Mouse (Mus musculus) urinary bladder, adult 2 months (tissue): ENCODE measurements around the gene Gm20219. TPM values are rescaled to one million over a fixed set of nuclear protein-coding genes. Genes with fewer than 3 reads are reported as not detected.
A peak's percentile ranks its signal among the peaks of the same experiment; 100 is the strongest.

ENCODE experiments used
- DNase-seq: peaks from one replicate; pipeline ENCODE4 v3.0.0; 2022; ENCODE audit warnings: low spot score
- polyA plus RNA-seq: library from polyadenylated mRNA; depleted of rRNA; stranded (reverse); fragments of >200 nt; gene quantifications from 2 replicates; pipeline ENCODE4 v1.2.3, GENCODE M21; 2012; rRNA removed

The Gm20219 gene
- 15.6 and 22.1 TPM in 2 replicates for polyA plus RNA-seq

DNA sequence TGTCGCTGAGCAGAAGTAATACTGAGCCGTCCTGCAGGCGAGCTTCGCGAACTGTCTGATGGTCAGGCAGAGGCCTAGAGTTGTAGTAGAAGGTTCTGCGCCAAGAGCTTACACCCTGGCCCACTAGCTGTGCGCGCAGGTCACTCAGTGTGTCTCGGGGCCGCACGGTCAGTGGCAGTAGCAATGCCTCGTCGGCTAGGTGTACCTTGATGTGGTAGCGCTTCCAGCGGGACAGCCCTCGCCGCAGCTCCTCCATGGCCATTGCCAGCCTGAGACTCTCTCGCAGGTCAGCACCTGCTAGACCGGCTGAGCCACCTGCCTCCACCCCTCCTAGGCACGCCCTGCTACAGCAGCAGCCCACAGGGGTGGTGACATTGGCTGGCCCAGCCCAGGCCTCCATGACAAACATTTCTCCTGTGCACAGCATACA is at the start of gene Gm20219:
Gm20219 (minus strand) TSS at position 266 of the 430 bp plus-strand sequence.
- peak; percentile 67 for DNase-seq

- no peak for DNase-seq
Measured at GRCm38 (mm10) chr17:56604070-56604380, 49.8 kb upstream of the Gm20219 start.

GRCm38 (mm10) chr17:56603186-56604069 is 49.2 kb upstream of the Gm20219 start:
- no peak for DNase-seq

GRCm38 (mm10) chr17:56593527-56594271 is 39.5 kb upstream of the Gm20219 start:
- no peak for DNase-seq

DNA sequence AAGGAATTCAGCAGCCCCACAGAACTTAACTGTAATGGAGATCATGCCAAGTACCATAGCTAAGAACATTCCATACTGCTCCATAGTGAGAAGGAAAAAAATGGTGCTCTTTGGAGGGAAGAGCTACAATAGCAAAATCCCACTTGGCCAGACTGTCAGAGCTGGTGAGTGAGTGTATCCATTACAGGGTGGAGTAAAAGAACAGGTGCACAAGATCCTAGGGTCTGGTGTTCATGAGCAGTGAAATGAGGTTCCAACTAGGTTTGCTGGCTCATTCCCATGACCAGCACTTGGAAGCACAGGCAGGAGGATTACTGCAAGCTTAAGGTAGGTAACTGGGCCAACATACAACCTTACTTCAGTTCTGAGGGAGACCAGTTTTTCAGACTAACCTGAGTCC is 38.4 kb upstream of the Gm20219 start:
- DNase-seq = no peak

DNA sequence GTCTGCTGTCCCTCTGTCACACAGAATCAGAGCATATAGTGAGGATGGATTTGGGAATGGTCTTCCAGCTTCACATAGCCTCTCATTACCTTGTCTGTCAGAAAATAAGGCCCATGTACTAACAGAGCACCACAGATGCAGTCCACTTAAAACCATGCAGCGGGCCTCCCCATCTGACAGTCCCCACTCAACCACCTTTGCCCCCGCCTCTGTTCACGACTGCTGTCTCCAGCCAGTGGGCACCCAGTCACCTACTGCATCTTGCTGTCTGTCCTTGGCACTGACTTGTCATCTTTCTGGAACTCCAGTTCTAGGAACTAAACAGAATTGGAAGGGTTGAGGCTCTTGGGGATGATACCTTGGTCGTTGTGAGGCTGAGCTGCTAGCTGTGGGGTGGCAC is 34.7 kb upstream of the Gm20219 start:
- DNase-seq = no peak

DNA sequence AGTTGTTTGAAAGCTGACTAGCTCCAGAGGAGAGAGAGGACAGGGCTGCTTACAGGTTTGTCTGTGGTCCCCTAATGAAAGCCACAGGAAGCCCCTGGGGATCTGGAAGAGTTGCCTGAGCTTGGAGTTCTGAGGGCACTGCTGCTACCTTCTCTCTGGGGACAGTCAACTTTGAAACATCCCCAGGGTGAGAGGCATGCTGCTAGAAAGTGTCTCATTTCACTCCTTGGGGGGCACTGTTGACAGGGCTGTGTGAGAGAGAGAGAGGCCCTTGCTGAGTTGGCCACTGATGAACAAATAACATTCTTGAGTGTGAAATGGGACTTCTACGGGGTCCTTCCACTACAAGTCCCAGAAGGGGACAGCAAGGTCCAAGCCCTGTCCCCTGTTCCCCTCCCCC is 33.6 kb upstream of the Gm20219 start:
- no peak for DNase-seq

- no peak for DNase-seq
Measured at GRCm38 (mm10) chr17:56585171-56585821, 31.1 kb upstream of the Gm20219 start.

DNA sequence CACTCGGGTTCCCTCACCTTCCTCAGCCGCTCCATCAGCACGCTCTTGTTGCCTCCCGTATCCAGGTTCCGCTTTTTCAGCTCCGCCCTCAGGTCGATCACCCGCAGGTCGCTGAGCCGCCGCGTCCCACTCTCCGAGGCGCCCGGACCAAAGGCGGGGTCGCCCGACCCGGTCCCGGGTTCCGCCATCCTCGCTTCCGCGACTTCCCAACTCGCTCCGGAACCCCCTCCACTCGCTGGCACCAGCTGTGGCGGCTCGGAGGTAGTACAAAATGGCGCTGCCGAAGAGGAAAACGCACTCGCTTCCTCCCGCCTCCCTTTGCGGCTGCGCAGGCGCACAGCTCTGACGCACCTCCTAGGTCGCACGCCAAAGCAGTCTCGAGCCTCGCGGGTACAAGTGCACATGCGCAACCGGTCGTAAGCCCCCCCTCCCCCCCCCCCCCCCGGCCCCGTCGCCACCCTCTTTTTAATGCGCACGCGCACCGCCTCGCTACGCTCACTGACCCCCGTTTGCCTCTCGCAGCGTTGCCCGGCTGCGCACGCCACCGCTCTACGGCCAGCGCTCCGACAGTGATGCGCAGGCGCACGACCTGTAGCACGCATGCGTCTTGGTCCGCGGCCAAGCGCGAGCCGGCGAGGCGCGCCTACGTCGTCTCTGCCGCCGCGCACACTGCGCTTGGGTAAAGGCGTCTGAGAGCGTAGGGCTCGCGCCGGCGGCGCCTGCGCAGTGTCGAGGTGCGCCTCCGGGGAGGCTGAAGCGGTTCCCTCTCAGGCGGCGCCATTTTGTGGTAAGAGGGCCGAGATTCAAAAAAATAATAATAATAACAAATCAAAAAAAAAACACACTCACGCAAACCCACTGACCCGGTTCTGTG is 30.3 kb upstream of the Gm20219 start, which contains the start of the genes Safb2 and Safb:
Safb2 (minus strand) TSS at position 329 of the 874 bp plus-strand sequence.
Safb (plus strand) TSS at position 569 of the 874 bp plus-strand sequence.
- DNase-seq = peak; percentile 97

DNA sequence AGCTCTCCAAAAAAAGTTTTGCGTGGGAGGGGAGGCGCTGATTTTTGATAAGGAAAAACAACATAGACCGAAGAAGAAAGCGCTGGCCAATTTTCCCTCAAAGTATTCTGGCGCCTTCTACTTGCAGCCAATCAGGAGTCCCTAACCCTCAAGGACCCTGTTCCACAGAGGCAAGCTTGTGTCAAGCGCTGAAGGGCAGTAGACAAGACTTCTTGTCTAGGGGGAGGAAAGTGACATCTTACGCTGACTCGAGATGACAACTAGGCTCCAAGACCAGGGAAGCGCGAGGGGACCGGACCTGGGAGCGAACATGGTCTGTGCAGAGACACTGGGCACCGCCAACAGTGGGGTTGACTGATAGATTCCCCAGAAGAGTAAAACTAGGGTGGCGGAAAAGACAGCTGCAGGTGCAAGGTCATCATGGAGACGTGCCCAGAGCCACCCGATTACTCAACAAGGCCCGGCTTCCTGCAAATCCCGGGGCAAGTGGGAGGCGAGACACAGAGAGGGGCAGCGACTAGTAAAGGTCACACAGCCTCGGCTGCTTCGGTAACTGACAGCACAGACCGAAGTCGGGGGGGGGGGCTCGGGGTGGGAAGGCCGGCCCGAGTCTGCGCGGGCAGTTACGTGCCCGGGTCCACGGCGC is 29.5 kb upstream of the Gm20219 start:
- peak; percentile 37 for DNase-seq

DNA sequence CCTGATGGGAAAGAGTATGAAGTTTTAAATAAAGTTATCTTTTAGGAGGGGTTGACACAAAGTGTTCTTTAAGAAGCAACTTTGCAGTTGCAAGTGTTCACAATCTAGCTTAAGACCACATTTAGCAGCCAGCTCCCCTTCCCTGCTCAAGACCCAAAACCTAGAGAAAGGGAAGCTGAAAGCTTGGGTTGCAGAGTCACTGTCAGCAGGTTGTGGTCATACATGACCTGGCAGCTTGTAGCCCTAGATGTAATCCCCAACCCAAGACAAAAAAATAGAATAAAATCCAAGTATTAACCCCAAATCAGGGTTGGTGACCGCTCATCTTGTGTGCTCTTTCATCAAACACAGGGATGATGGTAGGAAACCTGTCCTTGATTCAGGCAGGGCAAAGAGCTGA is 28.9 kb upstream of the Gm20219 start:
- no peak for DNase-seq

GRCm38 (mm10) chr17:56572939-56573338 is 18.8 kb upstream of the Gm20219 start:
- DNase-seq = no peak

GRCm38 (mm10) chr17:56572154-56572553 is 18.0 kb upstream of the Gm20219 start:
- no peak for DNase-seq

DNA sequence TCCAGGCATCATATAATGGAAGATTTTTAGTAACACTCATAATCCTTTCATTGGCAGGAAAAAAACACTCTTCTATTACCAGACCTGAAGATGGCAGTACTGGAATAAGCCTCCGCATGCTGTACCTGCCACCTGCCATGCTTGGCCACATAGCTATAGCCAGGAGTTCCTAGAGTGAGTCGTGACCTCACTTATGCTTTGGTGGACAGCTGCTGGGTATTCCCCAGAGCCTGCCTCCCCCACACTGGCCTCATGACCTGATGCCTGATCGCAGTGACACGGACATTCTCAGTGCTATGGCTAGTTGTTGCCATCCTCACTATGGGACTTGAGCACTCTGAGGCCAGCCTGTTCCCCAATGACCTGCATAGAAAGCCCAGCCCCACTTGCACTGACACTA is 16.1 kb upstream of the Gm20219 start:
- no peak for DNase-seq

DNA sequence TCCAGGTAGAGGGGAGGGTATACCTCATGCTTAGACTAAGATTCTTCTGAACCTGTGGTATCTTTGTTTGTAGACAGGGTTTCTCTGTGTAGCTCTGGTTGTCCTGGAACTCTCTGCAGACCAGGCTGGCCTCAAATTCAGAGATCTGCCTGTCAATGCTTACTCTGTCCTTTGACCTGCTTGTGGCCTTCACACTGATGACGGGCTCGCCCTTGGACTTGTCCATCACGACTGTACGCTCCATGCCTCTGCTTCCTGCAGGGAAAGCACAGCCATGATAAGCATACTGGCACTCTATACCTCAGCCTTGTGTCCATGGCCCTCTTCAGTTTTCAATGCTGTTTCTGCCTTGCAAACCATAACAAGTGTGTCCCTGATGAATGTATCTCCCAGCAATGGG is 13.2 kb upstream of the Gm20219 start:
- no peak for DNase-seq

GRCm38 (mm10) chr17:56566918-56567317 is 12.7 kb upstream of the Gm20219 start:
- DNase-seq = no peak

GRCm38 (mm10) chr17:56566293-56566692 is 12.1 kb upstream of the Gm20219 start:
- no peak for DNase-seq

DNA sequence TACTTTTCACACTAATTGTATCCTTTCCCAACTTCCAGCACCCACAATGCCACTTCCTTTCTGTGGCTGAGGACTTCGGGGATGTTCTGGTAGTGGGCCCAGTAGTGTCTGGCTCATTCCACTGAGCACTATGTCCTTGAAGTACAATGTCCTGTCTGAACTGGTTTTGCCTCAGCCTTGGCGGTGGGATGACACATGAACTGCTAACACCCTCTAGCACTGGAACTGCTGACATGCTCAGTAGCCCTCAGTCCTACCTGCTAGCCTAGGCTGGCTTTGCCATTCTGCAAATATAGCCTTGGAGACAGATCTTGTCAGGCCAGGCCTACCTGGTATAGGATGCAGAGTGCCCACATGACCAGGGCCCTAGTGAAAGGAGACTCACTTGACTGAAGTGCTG is 7.7 kb upstream of the Gm20219 start:
- DNase-seq = no peak

- DNase-seq = no peak
Measured at GRCm38 (mm10) chr17:56560131-56560530, 5.9 kb upstream of the Gm20219 start.

DNA sequence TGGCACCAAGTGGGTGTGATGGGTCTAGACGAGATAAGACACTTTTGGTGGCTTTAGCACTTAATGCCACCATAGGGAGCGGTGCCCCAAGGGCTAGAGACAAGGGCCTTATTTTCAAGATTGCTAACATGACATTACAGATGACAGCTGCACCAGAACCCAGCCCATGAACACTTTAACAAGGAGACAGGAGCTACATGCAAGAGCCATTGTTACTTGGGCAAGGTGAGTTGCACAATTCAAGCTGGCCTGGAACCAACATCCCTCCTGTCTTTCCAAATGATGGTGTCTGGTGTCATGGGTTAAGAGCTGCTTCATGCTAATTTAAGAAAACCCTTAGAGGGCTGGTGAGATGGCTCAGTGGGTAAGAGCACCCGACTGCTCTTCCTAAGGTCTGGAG is 5.2 kb upstream of the Gm20219 start:
- DNase-seq = no peak

DNA sequence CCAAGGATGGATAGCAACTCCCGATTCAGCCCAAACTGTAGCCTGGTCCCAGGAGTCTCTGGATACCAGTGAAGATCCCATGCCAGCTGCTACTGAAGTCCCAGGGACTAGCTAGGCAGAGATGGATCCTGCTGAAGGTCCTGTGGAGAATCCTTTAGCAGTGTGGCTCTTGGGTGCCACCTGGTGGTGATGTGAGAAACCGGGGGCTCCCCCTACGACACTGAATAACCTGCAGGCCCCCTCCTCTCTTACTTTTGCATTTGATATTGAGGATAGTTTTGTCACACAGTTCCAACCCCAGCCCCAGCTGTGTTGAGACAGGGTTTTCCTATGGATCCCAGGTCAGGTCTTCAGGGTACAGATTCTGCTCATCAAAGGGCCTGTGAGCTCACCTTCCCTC is 4.3 kb upstream of the Gm20219 start:
- peak; percentile 46 for DNase-seq
